Mouse (Mus musculus) layer of hippocampus, adult 9-11 months (tissue): ENCODE results near the gene Azin2.

Source experiments
- DNase-seq: peaks from one replicate; pipeline ENCODE4 v3.0.0; 2022

The Azin2 gene

DNA sequence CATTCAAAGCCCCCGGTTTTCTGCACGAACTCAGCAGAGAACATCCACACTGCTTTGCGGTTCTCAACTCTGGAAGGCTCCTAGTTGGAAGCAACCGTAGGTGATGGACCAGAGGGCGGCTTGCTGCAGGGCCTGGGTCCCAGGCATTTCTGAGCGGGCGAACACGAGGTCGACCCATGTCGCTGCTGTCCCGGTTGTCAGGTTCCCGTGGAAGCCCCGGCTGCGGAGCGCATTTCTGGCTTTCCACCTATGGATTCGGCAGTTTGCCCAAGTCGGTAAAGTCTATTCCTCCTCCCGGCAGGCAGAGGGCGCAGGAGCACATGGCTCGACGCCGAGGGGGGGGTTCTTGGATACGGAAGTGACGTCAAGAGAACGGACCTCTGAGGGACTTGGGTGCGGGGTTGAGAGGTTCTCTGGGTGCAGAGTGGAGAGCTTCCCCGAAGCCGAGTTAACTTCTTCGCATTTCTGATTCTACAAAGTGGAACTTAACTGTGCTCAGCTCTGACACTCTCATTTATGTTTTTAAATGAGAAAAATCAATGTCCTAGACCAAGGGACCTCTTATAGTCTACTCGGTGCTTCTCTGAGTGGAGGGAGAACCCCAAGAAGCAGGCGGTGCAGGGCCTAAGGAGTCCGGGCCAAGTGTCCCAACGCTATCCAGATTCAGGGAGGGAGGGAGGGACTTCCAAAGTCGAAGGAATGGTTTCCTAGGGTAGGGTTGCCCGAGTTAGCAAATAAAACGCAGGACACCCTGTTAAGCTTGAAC is 37.2 kb downstream of the Azin2 start:
- peak; percentile 86 for DNase-seq

DNA sequence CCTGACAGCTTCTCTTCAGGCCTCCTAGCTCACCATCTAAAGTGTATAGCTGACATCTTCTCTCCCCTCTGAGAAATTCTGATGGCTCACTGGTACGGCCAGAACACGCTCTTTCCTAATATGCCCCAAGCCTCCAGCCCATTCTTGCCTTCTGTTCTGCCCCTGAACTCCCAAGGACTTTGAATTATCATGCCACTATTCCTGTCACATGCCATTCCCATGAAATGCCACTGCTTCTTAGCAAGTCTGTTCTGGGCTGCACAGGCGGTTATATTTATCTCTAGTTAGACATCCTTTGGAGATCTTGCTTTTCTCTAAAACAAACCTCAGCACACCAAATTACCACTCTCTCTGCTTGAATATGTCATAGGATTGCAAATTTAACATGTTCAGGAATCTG is 38.6 kb downstream of the Azin2 start:
- no peak for DNase-seq

DNA sequence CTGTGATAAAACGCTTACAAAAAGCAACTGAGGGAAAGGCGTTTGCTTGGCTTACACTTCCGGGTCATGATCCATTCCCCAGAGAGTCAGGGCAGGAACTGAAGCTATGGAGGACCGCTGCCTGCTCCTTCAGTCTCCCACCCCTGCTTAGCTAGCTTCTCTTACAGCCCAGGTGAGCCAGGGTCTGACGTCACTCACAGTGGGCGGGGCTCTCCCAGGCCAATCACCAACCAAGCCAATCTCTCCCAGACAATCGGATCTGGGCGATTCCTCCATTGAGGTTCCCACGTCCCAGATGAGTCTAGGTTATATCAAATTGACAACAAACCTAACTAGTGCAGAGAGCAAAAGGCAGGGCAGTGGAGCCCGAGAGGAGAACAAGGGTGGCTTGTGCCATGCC is 43.1 kb downstream of the Azin2 start:
- DNase-seq, result no peak

DNA sequence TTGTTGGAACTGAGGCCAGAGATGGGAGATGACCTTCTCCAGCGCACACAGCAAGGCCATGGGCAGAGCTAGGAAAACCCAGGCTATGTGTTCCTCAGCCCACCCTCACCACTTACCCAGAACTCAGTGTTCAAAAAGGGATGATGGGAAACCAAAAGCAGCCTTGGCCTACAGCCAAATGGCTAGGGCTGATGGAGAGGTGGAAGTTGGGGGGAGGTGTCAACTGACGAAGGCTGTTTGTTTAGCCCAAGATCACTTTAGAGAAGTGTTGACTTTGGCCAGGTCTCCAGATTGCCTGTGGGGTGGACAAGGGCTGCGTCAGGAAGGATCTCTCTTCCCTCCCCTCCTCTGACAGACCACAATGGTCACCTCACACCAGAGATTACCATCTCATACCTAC is 44.1 kb downstream of the Azin2 start:
- DNase-seq, result no peak

DNA sequence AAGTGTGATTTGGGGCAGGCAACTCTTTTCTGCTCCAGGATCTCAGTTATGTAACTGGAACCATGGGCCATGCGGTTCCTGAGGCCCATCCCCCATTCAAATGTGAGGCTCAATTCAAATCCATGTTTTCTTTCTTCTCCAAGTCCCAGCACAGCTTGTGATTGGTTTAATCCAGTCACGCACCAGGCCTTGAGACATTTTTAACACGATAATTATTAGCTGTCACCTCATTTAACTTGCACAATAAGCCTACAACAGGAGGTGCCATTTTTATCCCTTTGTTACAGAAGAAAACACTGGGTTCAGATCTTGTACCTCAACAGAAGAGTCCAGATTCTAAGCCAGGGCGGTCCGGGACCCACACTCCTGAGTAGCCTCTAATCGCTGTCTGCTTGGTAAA is 44.5 kb downstream of the Azin2 start:
- DNase-seq, result no peak

DNA sequence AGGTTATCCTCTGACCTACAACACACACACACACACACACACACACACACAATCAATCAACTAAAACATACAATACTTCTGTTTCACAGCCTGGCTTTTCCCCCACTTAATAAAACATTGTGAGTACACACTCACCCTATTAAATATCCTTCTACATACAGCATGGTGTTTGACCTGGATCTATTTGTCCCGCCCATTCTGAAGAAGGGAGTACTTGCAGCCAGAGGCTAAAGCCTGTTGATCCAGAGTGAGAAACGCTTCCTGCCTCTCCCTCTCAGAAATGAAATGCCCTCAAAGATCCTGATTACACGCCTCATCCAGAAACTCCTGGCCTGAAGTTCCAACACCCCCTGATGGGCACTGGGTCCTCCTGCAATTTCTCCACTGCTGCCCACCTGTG is 45.1 kb downstream of the Azin2 start:
- DNase-seq, result no peak

DNA sequence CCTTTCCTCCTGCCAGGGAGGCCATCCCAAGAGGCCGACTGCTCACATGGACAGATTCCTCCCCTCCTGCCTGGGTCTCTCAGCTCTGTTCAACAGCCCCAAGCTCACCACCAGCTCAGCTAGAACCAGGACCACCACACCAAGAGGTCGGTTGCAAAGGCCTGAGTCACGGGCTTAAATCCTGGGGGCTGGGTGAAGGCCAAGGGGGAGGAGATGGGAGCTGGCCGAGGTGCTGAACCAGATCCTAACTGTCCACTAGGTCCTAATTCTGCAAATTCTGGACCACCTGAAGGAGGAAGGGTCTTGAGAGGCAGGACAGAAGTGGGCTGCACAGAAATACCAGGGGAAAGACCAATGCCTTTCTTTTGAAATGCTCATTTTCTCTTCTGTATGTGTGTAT is 48.4 kb downstream of the Azin2 start:
- DNase-seq, result no peak

DNA sequence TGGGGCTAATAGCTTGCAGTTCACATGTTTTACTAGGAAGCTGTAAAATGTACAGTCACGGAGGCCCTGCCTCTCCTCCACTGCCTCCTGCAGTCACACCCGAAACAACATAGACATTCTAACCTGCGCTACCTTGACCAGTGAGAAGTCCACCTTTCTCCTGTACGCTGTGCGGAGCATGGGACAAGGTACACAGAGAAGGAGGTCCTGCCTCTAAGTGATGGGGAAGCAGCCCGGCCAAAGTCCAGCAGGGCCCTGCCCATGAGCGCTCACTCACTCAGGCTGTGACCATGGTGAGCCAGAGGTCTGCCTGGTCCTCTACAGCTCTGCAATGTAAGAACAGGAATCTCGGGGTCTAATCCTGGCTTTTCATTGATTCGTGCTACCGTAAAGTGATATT is 50.2 kb downstream of the Azin2 start:
- no peak for DNase-seq

DNA sequence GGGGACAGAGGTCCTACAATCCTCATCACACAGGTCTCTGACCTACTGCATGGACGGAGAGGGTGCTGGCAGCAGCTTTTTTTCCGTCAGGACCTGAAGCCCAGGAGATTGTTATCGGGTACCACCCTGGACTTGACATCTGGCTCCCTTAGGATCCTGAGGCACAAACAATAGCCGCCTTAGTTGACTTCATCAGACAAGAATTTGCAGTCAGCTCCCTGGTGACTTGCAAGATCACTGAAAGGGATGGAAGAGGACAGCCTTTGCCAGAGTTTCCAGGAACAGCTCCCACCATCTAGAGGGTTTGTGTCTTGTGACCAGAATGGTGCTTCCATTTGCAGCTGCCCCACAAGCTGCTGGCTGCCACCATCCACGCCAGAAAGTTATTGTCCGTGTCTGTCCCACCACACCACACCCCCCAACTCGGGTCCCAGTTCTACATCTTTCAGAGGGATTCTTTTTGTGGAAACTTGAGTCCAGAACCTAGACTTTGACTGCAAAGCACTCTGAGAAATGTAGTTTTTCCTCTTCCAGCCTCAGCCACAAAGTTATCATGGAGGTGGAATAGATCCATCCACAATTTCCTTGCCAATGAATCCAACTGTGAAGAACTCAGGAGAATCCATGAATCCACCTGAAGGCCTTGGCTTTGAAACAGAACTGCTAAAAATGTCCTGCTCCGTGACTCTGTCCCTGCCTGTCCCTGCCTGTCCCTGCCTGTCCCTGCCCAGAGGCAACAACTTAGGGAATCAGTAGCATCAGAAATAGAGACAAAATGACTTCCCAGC is 51.8 kb downstream of the Azin2 start:
- DNase-seq, result no peak

DNA sequence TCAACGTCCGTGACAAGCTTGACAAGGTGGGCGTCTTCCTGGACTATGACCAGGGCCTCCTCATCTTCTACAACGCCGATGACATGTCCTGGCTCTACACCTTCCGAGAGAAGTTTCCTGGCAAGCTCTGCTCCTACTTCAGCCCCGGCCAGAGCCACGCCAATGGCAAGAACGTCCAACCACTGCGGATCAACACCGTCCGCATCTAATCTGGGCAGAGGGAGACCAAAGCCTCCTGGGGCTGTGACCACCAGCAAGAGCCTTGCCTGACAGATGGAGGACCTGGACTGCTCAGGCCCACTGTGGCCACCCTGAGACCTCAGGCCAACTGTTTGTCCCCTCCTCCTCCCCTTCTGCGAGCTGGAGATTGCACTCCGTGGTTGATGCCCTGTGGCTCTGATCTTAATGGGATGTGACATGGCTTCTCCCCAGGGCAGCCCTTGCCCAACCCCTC is 52.8 kb downstream of the Azin2 start:
- DNase-seq, result no peak

DNA sequence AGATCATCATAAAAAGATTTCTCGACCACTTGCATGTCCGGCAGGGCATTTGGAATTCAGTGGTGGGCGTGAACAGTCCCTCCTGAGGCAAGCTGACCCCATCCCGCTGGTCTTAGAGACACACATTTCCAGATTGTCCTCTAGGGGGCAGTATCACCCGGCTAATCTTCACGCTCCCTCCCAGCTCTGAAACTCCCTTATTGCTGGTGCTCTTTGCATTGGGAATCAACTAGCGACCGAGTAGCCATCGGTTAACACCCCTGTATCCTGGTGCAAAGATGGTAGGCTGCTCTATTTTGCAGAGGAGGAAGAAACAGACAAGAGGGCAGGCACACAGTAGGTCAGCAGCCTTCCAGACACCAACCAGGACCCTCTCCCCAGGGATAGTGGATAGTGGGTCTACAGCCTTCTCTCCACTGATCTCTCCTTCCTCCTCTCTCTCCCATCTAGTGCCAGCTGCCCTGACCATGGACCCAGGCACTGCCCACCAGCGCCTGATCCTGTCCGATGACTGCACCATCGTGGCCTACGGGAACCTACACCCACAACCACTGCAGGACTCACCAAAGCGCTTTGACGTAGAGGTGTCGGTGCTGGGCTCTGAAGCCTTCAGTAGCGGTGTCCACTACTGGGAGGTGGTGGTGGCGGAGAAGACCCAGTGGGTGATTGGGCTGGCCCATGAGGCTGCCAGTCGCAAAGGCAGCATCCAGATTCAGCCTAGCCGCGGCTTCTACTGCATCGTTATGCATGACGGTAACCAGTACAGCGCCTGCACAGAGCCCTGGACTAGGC is 53.5 kb downstream of the Azin2 start:
- no peak for DNase-seq

DNA sequence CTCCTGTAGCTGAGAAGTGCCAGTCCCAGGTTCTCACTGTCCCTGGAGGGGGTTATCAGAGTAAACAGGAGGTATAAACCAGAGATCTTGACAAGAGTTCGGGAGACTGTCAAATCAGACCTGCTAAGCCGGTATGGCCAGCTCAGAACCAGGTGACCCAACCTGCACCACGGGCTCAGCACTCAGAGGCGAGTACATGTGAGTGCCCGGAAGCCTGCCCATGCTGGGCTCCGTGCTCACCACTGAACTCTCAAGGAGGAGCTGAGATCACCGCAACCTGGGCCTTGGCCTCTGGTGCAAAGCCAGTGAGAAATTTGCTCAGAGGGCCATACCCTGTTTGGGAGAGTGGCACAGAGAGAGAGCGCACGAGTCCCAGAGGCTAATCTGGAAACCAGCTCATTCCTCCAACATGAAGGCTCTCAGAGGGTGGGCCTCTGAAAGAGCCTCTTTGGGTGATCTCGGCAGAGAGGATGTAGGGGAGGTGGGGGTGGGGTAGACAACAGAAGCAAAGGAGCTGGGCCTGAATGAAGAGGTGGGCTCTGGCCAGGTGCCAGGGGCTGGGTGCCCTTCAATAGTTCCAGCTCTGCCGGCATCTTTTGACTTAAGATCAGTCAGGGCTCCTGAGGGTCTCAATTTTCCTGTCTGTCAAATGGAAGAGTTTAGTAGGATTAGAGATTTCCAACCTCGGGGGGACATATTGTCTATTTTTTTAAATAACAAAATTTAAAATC is 54.8 kb downstream of the Azin2 start:
- no peak for DNase-seq

DNA sequence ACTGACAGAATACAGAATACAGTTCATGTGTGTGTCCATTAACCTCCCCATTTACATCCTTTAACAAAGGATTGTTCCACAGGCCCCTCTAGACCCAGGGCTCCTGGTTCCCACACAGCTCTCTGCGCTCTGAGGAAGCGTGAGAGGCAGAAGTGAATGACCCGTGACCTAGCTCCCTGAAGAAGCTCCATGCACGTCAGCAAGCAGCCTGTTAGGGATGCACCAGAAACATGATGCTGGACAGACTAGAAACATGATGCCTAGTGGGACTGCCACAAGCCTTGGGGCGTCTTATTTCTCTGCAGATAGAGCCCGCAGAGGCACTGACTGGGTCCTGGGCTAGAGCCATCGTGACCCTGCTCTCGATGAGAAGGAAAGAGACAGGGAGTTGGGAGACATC is 55.5 kb downstream of the Azin2 start:
- no peak for DNase-seq

DNA sequence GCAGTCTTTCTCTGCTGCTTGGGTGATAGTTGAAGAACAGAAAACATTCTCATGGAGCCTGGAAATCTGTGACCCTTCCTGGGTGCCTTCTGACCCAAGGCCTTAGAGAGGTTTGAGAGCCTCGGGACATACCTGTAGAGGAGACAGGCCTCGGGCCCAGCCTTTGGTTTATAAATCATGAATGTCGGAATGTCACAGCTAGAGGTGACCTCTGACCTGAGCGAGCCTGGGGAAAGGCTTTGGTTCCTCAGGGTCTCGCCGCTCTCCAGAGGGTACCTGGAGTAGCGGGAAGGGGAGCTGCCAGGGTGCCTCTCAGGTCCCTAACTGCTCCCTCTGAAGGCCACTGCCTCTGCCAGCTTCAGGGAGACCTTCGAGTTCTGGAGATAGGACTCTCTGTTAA is 57.0 kb downstream of the Azin2 start:
- DNase-seq, result no peak

DNA sequence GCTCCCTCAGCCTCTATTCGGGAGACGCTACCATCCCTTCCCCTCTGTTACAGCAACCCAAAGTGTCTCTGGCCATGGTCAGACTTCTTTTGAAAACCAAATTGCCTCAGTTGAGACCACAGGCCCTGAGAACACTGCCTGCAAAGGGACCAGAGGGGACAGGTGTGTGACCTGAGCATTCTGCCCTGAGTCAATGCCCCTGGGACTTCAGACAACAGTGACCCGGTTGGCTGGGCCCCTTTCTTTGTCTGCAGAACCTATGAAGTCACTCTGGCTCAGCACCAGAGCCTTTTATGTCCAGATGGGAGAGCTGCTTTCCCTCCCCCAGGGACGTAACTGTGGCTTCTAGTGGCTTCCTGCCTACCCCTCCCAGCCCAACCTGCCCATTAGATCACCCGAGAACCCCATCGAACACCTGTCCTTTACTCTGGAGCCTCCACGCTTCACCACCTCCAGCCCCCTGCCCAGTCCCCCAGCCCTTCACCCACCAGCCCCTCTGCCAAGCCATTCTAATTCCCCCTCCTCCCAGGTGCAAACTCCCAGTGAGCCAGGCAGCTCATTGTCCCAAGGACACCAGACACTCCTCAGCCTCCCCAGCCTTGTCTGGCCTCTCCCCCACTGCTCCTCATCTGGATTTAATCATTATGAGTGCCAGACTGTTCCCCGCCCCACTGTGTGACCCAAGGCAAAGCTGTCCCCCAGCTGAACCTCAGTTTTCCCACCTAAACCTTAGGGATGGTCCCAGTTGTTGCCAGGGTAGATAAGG is 58.0 kb downstream of the Azin2 start:
- no peak for DNase-seq

DNA sequence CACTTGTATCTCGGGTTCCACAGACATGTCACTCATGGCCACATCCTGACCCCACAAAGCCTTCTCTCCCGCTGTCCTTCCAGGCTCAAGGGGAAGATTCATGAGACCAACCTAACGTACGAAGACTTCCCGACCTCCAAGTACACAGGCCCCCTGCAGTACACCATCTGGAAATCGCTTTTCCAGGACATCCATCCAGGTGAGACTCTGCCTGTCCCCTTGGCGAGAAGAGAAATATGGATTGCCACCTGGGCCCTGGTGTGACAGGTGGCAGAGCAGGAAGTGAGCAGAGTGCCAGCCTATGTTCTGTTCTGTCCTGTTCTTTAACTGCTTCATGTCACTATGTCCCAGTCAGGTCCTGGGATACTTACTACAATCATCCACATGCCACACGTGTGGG is 59.9 kb downstream of the Azin2 start:
- no peak for DNase-seq

DNA sequence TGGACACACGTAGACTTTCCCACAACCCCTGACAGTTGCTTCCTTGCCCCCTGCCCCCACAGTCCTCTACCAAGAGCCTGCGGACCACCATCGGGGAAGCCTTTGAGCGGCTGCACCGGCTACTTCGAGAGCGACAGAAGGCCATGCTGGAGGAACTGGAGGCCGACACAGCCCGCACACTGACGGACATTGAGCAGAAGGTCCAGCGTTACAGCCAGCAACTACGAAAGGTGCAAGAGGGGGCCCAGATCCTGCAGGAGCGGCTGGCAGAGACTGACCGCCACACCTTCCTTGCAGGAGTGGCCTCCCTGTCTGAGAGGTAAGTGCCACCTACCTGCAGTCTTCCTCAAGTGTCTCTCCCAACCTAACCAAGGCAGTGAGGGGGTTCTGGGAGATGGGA is 61.8 kb downstream of the Azin2 start:
- no peak for DNase-seq

DNA sequence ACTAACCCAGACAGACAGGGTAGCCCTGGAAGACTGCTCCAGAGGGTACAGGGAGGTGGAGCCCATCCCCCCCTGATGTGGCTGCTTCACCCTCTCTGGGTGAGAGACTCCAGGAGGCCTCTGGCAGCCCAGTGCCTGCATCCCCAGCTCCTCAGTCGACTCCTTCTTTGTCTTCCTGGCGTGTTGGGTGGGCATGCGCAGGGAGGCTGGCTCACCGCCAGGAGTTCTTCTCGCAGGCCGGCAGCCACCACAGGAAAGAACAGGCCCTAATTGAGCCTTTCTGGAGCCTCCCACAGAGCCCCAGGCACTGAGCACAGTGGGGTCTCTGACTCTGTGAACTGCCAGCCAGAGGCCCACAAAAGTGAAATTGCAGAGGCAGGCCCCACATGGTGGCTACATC is 62.9 kb downstream of the Azin2 start:
- peak; percentile 76 for DNase-seq

DNA sequence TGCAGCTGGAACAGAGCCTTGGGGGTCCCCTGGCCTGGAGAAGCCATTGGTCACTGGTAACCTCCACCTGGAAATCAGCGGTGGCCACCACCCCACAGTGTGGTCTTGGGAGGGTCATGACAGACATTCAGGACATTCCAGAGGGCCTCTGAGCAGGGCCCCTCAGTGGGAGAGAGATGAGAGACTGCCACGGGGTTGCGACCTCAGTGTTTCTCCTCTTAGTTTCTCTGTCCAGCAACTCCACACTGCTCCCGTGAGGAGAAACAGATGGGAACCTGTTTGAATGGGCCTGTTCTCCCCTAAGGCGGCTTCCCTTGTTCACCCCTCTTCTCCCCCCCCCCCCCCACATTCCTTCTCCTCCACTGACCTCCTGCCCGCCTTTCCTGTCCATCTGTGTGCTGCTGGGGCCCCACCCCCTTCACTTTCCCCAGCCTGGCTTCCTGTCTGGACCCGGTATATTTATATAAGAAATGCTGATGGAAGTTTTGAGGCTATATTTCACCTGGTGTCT is 64.3 kb downstream of the Azin2 start:
- DNase-seq, result no peak

DNA sequence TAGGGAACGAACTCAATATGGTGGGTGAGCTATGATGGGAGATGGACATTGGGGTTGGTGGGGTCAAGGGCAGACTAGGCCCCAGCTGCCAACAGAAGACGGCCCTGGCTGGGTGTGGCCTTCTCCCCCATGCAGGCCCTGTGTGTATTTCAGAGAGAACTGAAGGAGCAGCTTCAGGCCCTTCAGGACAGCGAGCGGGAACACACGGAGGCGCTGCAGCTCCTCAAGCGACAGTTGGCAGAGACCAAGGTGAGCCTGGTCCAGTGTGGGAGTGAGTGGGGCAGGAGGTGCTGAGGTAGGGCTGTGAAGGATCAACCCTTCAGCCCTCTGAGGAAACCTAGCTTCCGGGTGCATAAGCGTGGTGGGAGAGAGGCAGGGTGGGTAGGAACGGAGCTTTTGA is 65.6 kb downstream of the Azin2 start:
- DNase-seq, result no peak

DNA sequence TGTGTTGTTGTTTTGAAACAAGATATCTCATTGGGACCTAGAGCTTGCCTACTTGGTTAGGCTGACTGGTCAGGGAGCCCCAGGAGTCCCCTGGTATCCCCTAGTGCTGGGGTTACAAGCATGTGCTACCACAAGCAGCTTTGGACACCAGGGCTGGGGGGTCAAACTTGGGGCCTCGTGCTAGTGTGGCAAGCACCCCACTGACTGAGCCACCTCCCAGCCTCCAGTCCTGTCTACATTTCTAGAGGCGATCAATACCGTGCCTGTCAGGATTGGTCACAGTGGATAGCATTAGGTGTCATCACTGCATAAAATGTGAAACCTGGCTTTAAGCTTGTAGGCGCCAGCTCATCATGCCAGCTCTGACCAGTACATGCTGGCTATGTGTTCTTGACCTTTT is 66.4 kb downstream of the Azin2 start:
- DNase-seq, result no peak

DNA sequence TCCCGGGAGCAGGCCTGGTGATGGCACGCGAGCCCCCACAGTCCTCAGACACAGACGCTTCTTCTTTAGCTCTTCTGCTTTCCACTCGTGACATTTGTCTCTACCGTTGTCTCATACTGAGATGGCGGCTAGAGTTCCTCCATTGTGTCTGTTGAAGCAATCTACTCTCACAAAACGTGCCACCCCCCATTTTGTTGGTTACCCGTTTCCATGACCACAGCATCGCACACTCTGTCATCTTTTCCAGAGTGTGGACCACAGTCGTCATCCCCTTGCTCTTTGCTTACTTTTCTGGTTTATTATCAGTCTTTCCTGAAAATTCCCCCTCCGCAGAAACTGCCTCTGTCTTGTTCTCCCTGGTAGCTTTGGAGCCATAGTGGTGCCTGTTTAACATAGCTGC is 68.1 kb downstream of the Azin2 start:
- DNase-seq, result no peak
